Mouse (Mus musculus): ENCODE data around the gene Dhx35. TPM values are rescaled to one million over a fixed set of nuclear protein-coding genes. Genes with fewer than 3 reads are reported as not detected.

Gene Dhx35
- polyA plus RNA-seq, 2 experiments = 13.7 to 24.2 TPM

- no peak overlapping the region for H3K4me2 ChIP-seq (replicated peaks; ENCODE audit: low read depth, low read length, severe bottlenecking)
- WGBS = 83% methylated on average over 5 of the region's 5 CpGs
- no peak overlapping the region for H3K27ac ChIP-seq (replicated peaks; ENCODE audit: low read depth, low read length)
- H3K9me3 ChIP-seq (ENCODE audit: control insufficient read depth, low read length) = no peaks in the 10 kb centered on the region
- no peaks in the 10 kb centered on the region for H3K27me3 ChIP-seq (ENCODE audit: control insufficient read depth, insufficient read depth, low read length)
- DNase-seq (ENCODE audit: low spot score) (no peak), ATAC-seq (ENCODE audit: low FRiP score, low read depth) (no peak)
- no peaks in the 10 kb centered on the region for H3K4me1 ChIP-seq (ENCODE audit: control insufficient read depth, insufficient read depth, low read length)
- no peak for TF ChIP-seq POLR2A (IDR thresholded peaks at IDR 0.05; ENCODE audit: borderline replicate concordance, extremely low read depth, insufficient read depth, insufficient read length)
- H3K4me3 ChIP-seq (replicated peaks; ENCODE audit: low read length) = no peak overlapping the region
- H3K36me3 ChIP-seq (ENCODE audit: control insufficient read depth, insufficient read depth, low read length) = no peaks in the 10 kb centered on the region
- no peak overlapping the region for H3K9ac ChIP-seq (ENCODE audit: low read depth, low read length, severe bottlenecking)
Observed at GRCm38 (mm10) chr2:158888531-158888930, 93.9 kb downstream of the Dhx35 start.

- ATAC-seq (ENCODE audit: low FRiP score, low read depth) (no peak), DNase-seq (ENCODE audit: low spot score) (no peak)
- no peaks in the 10 kb centered on the region for H3K9me3 ChIP-seq (ENCODE audit: control insufficient read depth, low read length)
- H3K4me3 ChIP-seq (replicated peaks; ENCODE audit: low read length) = no peak overlapping the region
- H3K27ac ChIP-seq (replicated peaks; ENCODE audit: low read depth, low read length) = no peak overlapping the region
- TF ChIP-seq POLR2A (IDR thresholded peaks at IDR 0.05; ENCODE audit: borderline replicate concordance, extremely low read depth, insufficient read depth, insufficient read length) = no peak
- H3K27me3 ChIP-seq (ENCODE audit: control insufficient read depth, insufficient read depth, low read length) = no peaks in the 10 kb centered on the region
- H3K36me3 ChIP-seq (ENCODE audit: control insufficient read depth, insufficient read depth, low read length) = no peaks in the 10 kb centered on the region
- no peak overlapping the region for H3K4me2 ChIP-seq (replicated peaks; ENCODE audit: low read depth, low read length, severe bottlenecking)
- H3K9ac ChIP-seq (ENCODE audit: low read depth, low read length, severe bottlenecking) = no peak overlapping the region
- H3K4me1 ChIP-seq (ENCODE audit: control insufficient read depth, insufficient read depth, low read length) = no peaks in the 10 kb centered on the region
- 65% methylated on average over 11 of the region's 11 CpGs for WGBS
Observed at GRCm38 (mm10) chr2:158889201-158889600, 94.6 kb downstream of the Dhx35 start.

- H3K9me3 ChIP-seq (ENCODE audit: control insufficient read depth, low read length) = no peaks in the 10 kb centered on the region
- 68% methylated on average over 4 of the region's 4 CpGs for WGBS
- no peaks in the 10 kb centered on the region for H3K27me3 ChIP-seq (ENCODE audit: control insufficient read depth, insufficient read depth, low read length)
- TF ChIP-seq POLR2A (IDR thresholded peaks at IDR 0.05; ENCODE audit: borderline replicate concordance, extremely low read depth, insufficient read depth, insufficient read length) = no peak
- H3K4me2 ChIP-seq (replicated peaks; ENCODE audit: low read depth, low read length, severe bottlenecking) = no peak overlapping the region
- H3K36me3 ChIP-seq (ENCODE audit: control insufficient read depth, insufficient read depth, low read length) = no peaks in the 10 kb centered on the region
- no peak overlapping the region for H3K9ac ChIP-seq (ENCODE audit: low read depth, low read length, severe bottlenecking)
- no peaks in the 10 kb centered on the region for H3K4me1 ChIP-seq (ENCODE audit: control insufficient read depth, insufficient read depth, low read length)
- no peak overlapping the region for H3K4me3 ChIP-seq (replicated peaks; ENCODE audit: low read length)
- no peak overlapping the region for H3K27ac ChIP-seq (replicated peaks; ENCODE audit: low read depth, low read length)
- DNase-seq (ENCODE audit: low spot score) (no peak), ATAC-seq (ENCODE audit: low FRiP score, low read depth) (no peak)
Observed at GRCm38 (mm10) chr2:158891319-158891718, 96.7 kb downstream of the Dhx35 start.

GRCm38 (mm10) chr2:158893171-158893853 is 98.7 kb downstream of the Dhx35 start:
- no peak overlapping the region for H3K4me3 ChIP-seq (replicated peaks; ENCODE audit: low read length)
- no peak overlapping the region for H3K4me2 ChIP-seq (replicated peaks; ENCODE audit: low read depth, low read length, severe bottlenecking)
- DNase-seq (ENCODE audit: low spot score) = no peak
- WGBS = 26% methylated on average over 15 of the region's 16 CpGs
- no peaks in the 10 kb centered on the region for H3K9me3 ChIP-seq (ENCODE audit: control insufficient read depth, low read length)
- H3K27me3 ChIP-seq (ENCODE audit: control insufficient read depth, insufficient read depth, low read length) = no peaks in the 10 kb centered on the region
- H3K9ac ChIP-seq (ENCODE audit: low read depth, low read length, severe bottlenecking) = no peak overlapping the region
- ATAC-seq (ENCODE audit: low FRiP score, low read depth) = no peak
- no peaks in the 10 kb centered on the region for H3K4me1 ChIP-seq (ENCODE audit: control insufficient read depth, insufficient read depth, low read length)
- H3K27ac ChIP-seq (replicated peaks; ENCODE audit: low read depth, low read length) = no peak overlapping the region
- TF ChIP-seq POLR2A (IDR thresholded peaks at IDR 0.05; ENCODE audit: borderline replicate concordance, extremely low read depth, insufficient read depth, insufficient read length) = no peak
- no peaks in the 10 kb centered on the region for H3K36me3 ChIP-seq (ENCODE audit: control insufficient read depth, insufficient read depth, low read length)

GRCm38 (mm10) chr2:158898469-158899196 is 104.0 kb downstream of the Dhx35 start:
- no peak overlapping the region for H3K27ac ChIP-seq (replicated peaks; ENCODE audit: low read depth, low read length)
- H3K4me3 ChIP-seq (replicated peaks; ENCODE audit: low read length) = no peak overlapping the region
- H3K4me1 ChIP-seq (ENCODE audit: control insufficient read depth, insufficient read depth, low read length) = no peaks in the 10 kb centered on the region
- ATAC-seq (ENCODE audit: low FRiP score, low read depth) = no peak
- no peak overlapping the region for H3K9ac ChIP-seq (ENCODE audit: low read depth, low read length, severe bottlenecking)
- H3K27me3 ChIP-seq (ENCODE audit: control insufficient read depth, insufficient read depth, low read length) = no peaks in the 10 kb centered on the region
- no peaks in the 10 kb centered on the region for H3K9me3 ChIP-seq (ENCODE audit: control insufficient read depth, low read length)
- 12% methylated on average over 13 of the region's 13 CpGs for WGBS
- H3K36me3 ChIP-seq (ENCODE audit: control insufficient read depth, insufficient read depth, low read length) = no peaks in the 10 kb centered on the region
- no peak overlapping the region for H3K4me2 ChIP-seq (replicated peaks; ENCODE audit: low read depth, low read length, severe bottlenecking)
- DNase-seq (ENCODE audit: low spot score) = no peak
- no peak for TF ChIP-seq POLR2A (IDR thresholded peaks at IDR 0.05; ENCODE audit: borderline replicate concordance, extremely low read depth, insufficient read depth, insufficient read length)

Other genes with a start within 250 kb of the Dhx35 start
- gene Slc32a1, start 184.0 kb upstream of the Dhx35 start, polyA plus RNA-seq (2012; rRNA removed) = 0.21 and 0.36 TPM in 2 replicates
- gene Slc32a1, start 184.0 kb upstream of the Dhx35 start, polyA plus RNA-seq (2014; fragmentation: Nextera tagmentation; extraction: Ambion mirVana) = not detected in 2 replicates
- 13.5 and 14.5 TPM in 2 replicates for gene Actr5, start 169.9 kb upstream of the Dhx35 start, polyA plus RNA-seq (2012; rRNA removed)
- 12.3 and 13.4 TPM in 2 replicates for gene Actr5, start 169.9 kb upstream of the Dhx35 start, polyA plus RNA-seq (2014; fragmentation: Nextera tagmentation; extraction: Ambion mirVana)
- 1.1 and 1.4 TPM in 2 replicates for gene Ppp1r16b, start 129.4 kb upstream of the Dhx35 start, polyA plus RNA-seq (2012; rRNA removed)
- gene Ppp1r16b, start 129.4 kb upstream of the Dhx35 start, polyA plus RNA-seq (2014; fragmentation: Nextera tagmentation; extraction: Ambion mirVana) = 3.9 and 4.1 TPM in 2 replicates
- 38.5 and 48.6 TPM in 2 replicates for gene Fam83d, start 26.7 kb upstream of the Dhx35 start, polyA plus RNA-seq (2012; rRNA removed)
- gene Fam83d, start 26.7 kb upstream of the Dhx35 start, polyA plus RNA-seq (2014; fragmentation: Nextera tagmentation; extraction: Ambion mirVana) = 35.0 and 39.7 TPM in 2 replicates